Mouse (Mus musculus): ENCODE results near the gene Prkcd. TPM values are rescaled to one million over a fixed set of nuclear protein-coding genes. Genes with fewer than 3 reads are reported as not detected.
A peak's percentile ranks its signal among the peaks of the same experiment; 100 is the strongest.

The Prkcd gene
- total RNA-seq, 2 experiments from 2014 or later = 71.8 to 118 TPM

DNA sequence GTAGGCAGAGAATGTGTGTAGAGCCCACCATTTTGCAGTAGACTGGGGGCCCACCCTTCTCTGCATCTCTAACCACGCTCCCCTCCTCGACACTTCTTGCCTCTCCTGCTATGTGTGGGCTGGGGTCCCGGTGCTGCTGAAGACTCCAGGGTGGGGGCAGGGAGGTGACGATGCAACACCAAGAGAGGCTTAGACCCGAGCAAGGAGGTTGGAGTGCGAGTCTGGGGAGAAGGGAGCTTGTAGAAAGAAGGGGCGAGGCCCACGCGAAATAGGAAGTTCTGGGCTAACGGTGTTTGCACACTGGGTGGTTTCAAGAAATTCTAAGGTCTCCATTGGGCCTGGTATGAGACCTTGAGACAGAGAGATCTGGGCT, 76.2 kb downstream of the Prkcd start:
- no peak for ATAC-seq (replicated peaks; ENCODE audit: poor library complexity)

DNA sequence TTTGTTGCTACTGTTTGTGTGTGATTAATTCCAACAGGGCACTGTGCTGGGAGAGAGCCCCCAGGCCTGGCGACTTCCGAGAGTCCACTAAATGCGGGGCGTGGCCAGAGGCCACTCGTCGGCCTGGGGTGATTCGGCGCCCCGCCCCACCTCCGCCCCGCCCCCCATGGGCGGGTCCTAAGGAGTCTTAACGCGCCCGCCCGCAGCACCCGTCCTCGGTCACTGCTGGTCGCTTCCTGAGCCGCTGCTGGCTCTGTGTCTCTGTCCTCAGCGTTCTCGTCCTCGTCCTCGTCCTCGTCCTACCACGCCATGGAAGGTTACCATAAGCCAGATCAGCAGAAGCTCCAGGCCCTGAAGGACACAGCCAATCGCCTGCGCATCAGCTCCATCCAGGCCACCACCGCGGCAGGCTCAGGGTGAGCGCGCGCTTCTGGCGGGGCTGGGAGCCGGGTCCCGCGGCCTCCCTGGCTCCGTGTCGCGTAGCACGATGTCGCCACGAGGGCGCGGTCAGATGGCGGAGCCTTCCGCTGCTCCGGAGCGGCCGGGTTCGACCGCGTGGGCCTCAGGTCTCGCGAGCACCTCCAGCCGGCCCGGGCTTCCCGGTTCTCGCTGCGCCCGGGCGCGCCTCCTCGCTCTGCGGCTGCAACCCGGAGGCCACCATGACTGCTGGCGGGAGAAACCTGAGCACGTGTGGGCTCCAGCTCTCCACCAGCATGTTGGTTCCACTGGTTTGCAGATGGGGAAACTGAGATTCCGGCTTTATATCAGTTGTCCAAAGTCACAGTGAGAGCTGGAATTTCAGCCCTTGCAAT, 76.8 kb downstream of the Prkcd start:
- peak; percentile 68 for ATAC-seq (replicated peaks; ENCODE audit: poor library complexity)

DNA sequence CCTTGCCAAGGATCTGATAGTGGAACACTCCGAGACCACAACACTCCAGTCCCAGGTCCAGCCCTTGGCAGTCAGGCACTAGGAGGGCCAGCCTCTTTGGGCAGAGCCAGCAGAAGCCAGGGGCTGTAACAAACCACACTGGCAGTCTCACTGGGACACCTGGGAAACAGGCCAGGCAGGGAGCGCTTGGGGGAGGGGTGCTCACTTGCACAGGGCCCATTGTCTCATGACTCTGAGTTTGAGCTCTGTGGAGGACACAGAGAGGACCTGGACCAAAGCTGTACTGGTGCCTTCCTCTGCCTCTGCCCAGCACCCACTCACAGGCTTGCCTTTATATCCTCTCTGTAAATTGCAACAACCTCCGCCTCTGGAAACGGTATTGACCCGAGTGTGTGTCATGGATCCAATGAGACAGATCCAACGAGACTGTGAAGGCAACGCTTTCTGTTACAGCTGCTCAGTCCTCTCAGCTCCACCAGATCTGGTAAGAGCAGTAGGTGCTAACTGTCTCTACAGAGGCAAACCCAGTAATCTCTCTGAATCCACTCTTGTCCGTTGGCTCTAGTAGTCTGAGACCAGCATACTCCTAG, 77.8 kb downstream of the Prkcd start, which contains the start of gene Tkt:
Gene Tkt, plus strand, starts transcription at position 229 of the 590 bp plus-strand sequence.
- peak; percentile 30 for ATAC-seq (replicated peaks; ENCODE audit: poor library complexity)

Other genes starting within 250 kb of the Prkcd start
- gene Dcp1a, start 146.7 kb downstream of the Prkcd start, total RNA-seq (2015) = 27.1 and 31.2 TPM in 2 replicates
- 24.7 and 24.9 TPM in 2 replicates for gene Dcp1a, start 146.7 kb downstream of the Prkcd start, total RNA-seq (2017)
- gene Cacna1d, start 134.8 kb downstream of the Prkcd start, total RNA-seq (2015) = 0.67 and 0.76 TPM in 2 replicates
- 0.37 and 1.8 TPM in 2 replicates for gene Cacna1d, start 134.8 kb downstream of the Prkcd start, total RNA-seq (2017)
- gene Tkt, start 77.9 kb downstream of the Prkcd start, total RNA-seq (2015) = 220 and 295 TPM in 2 replicates
- gene Tkt, start 77.9 kb downstream of the Prkcd start, total RNA-seq (2017) = 788 and 880 TPM in 2 replicates
- gene Rft1, start 28.1 kb upstream of the Prkcd start, total RNA-seq (2015) = 12.3 and 12.7 TPM in 2 replicates
- gene Rft1, start 28.1 kb upstream of the Prkcd start, total RNA-seq (2017) = 13.0 and 16.5 TPM in 2 replicates
- gene Sfmbt1, start 88.6 kb upstream of the Prkcd start, total RNA-seq (2015) = 11.1 and 12.1 TPM in 2 replicates
- 6.9 and 9.6 TPM in 2 replicates for gene Sfmbt1, start 88.6 kb upstream of the Prkcd start, total RNA-seq (2017)
- gene Tmem110, start 199.4 kb upstream of the Prkcd start, total RNA-seq (2015) = 7.1 and 10.9 TPM in 2 replicates
- gene Tmem110, start 199.4 kb upstream of the Prkcd start, total RNA-seq (2017) = 6.4 and 9.8 TPM in 2 replicates